Mouse (Mus musculus) forebrain, embryonic 16.5 days (tissue): ENCODE data around the gene Atp13a3. TPM values are rescaled to one million over a fixed set of nuclear protein-coding genes. Genes with fewer than 3 reads are reported as not detected.
"Not testable (repeated sequence)": the region's sequence is repeated elsewhere in the genome, so short reads cannot be mapped to it uniquely, and the experiment has no call there.

Experiments
- ATAC-seq: fragments of 200-750 bp; cut with Nextera tagmentation; 2 replicates; pipeline ENCODE4 v1.8.0; 2017; ENCODE audit warnings: mild to moderate bottlenecking, moderate library complexity
- H3K27ac ChIP-seq: fragments of 300-500 bp; sonication (generic); 2 replicates; pipeline ENCODE4 v1.5.1; 2014; ENCODE audit warnings: low read length, control low read depth
- H3K27me3 ChIP-seq: fragments of 300-500 bp; sonication (generic); replicated peaks from 2 replicates; pipeline ENCODE4 v1.6.1; 2014; ENCODE audit warnings: low read length; ENCODE audit not compliant: control insufficient read depth, insufficient read depth
- H3K36me3 ChIP-seq: fragments of 300-500 bp; sonication (generic); 2 replicates; pipeline ENCODE4 v1.6.1; 2014; ENCODE audit not compliant: control insufficient read depth, insufficient read depth
- H3K4me1 ChIP-seq: fragments of 300-500 bp; sonication (generic); replicated peaks from 2 replicates; pipeline ENCODE4 v1.6.1; 2014; ENCODE audit warnings: low read length; ENCODE audit not compliant: control insufficient read depth, insufficient read depth
- H3K4me2 ChIP-seq: fragments of 300-500 bp; sonication (generic); 2 replicates; pipeline ENCODE4 v1.6.1; 2014; ENCODE audit warnings: mild to moderate bottlenecking, low read length, control low read depth
- H3K4me3 ChIP-seq: fragments of 300-500 bp; sonication (generic); replicated peaks from 2 replicates; pipeline ENCODE4 v1.5.1; 2014; ENCODE audit warnings: mild to moderate bottlenecking, low read length, control low read depth
- H3K9ac ChIP-seq: fragments of 300-500 bp; sonication (generic); replicated peaks from 2 replicates; pipeline ENCODE4 v1.6.1; 2014; ENCODE audit warnings: low read depth, low read length, control low read depth
- H3K9me3 ChIP-seq: fragments of 300-500 bp; sonication (generic); 2 replicates; pipeline ENCODE4 v1.6.1; 2016; ENCODE audit warnings: low read length; ENCODE audit not compliant: control insufficient read depth
- WGBS: fragments of 180-500 bp; shearing (Covaris S2); extraction: QIAGEN DNeasy Blood & Tissue Kit; methylation state at CpG from one replicate; pipeline ENCODE4 v1.1.7; 2014; 5-methylcytosine and 5-hydroxymethylcytosine counted together
- polyA plus RNA-seq: library from polyadenylated mRNA; unstranded; fragments of >200 nt; fragmentation: Nextera tagmentation; extraction: Ambion mirVana; gene quantifications from 2 replicates; pipeline ENCODE4 v1.2.1, GENCODE M21; 2015

The Atp13a3 gene
- polyA plus RNA-seq, 1 experiment from 2014 or later = 9.6 TPM

DNA sequence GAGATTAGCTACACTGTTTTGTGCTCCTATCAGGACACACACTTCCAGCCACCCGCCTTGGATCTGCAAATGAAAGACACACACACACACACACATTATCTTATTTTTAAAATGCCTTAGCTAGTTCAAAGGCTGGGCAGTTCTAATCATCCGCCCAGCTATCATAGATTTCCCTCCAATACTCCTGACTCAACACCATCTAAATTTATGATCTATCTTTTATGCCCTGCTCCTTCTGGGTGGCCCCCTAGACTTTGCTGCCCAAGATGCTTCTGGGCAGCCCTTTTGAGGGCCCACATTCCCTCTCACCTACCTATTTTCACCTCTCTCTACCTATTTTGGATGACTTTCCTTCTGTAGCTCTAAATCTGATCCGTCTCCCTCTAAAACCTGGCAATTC lies 29.5 kb downstream of the Atp13a3 start:
- H3K36me3 ChIP-seq = 0 out of 2 replicates have a peak, but pooled peaks cover 2% of the 10 kb centered on the region
- no peaks in the 10 kb centered on the region for H3K9me3 ChIP-seq
- no peak overlapping the region for H3K9ac ChIP-seq
- no peak overlapping the region for H3K27ac ChIP-seq
- no peak overlapping the region for H3K4me2 ChIP-seq
- peaks cover 6% of the 10 kb centered on the region for H3K4me1 ChIP-seq
- no peak for ATAC-seq
- 58% methylated on average over 3 of the region's 3 CpGs for WGBS
- H3K4me3 ChIP-seq = no peak overlapping the region
- no peaks in the 10 kb centered on the region for H3K27me3 ChIP-seq

DNA sequence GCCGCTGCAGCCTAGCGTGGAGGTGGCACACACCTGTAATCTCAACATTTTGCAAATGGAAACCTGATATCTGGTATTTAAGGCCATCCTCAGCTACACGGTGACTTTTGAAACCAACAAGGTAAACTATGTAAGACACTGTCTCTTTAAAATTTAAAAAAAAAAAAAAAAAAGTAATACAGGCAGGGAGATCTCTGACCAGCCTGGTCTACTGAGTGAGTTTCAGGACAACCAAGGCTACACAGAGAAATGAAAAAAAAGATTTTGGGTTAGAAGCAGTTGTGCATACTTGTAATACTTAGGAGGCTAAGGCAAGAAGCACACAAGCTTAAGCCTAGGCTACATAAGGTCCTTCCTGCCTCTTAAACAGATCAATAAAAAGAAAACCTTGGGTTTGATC lies 30.8 kb downstream of the Atp13a3 start:
- H3K9me3 ChIP-seq = no peaks in the 10 kb centered on the region
- ATAC-seq = no peak
- no peak overlapping the region for H3K27ac ChIP-seq
- H3K36me3 ChIP-seq = no peaks in the 10 kb centered on the region
- peaks cover 6% of the 10 kb centered on the region for H3K4me1 ChIP-seq
- no peak overlapping the region for H3K4me3 ChIP-seq
- WGBS = 90% methylated on average over 3 of the region's 3 CpGs
- no peak overlapping the region for H3K4me2 ChIP-seq
- H3K9ac ChIP-seq = no peak overlapping the region
- H3K27me3 ChIP-seq = no peaks in the 10 kb centered on the region

DNA sequence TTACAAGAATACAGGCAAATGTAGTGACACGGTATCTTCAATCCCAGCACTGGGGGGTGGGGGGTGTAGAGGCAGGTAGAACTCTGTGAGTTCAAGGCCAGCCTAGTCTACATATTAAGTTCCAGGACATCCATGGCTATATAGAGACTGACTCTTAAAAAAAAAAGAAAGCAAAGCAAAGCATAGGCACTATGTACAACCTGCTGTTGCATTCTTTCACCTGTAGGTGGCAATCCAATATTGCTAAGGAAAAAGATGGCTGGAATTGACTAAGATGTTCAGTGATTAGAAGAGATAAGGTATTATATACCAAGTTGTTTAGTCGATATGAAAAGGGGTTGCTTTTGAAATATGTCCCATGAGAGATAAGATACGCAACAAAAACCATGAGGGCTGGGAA lies 31.5 kb downstream of the Atp13a3 start:
- Histone ChIP-seq H3K36me3 (no peaks in the 10 kb centered on the region), H3K9ac (no peak overlapping the region), H3K27ac (no peak overlapping the region), H3K4me2 (no peak overlapping the region), H3K9me3 (no peaks in the 10 kb centered on the region), H3K4me1 (no peaks in the 10 kb centered on the region), H3K4me3 (no peak overlapping the region), H3K27me3 (no peaks in the 10 kb centered on the region)
- 73% methylated on average over 3 of the region's 3 CpGs for WGBS
- peak; percentile 45; the same call in 1 of the 2 replicates for ATAC-seq

DNA sequence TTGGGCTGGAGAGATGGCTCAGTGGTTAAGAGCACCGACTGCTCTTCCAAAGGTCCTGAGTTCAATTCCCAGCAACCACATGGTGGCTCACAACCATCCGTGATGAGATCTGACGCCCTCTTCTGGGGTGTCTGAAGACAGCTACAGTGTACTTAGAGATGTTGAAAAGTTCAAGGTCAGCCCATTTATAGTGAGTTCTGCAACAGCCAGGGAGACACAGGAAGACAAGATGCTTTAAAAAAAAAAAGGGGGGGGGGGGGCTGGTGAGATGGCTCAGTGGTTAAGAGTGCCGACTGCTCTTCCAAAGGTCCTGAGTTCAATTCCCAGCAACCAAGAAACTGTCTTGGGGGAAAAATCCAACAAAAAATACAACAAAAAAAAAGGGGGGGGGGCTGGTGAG lies 32.5 kb downstream of the Atp13a3 start:
- not testable (repeated sequence) for ATAC-seq, H3K4me3 ChIP-seq, H3K27ac ChIP-seq, H3K4me1 ChIP-seq, H3K36me3 ChIP-seq, H3K4me2 ChIP-seq, H3K27me3 ChIP-seq, H3K9me3 ChIP-seq, H3K9ac ChIP-seq
- WGBS = 100% methylated on average over 4 of the region's 4 CpGs

DNA sequence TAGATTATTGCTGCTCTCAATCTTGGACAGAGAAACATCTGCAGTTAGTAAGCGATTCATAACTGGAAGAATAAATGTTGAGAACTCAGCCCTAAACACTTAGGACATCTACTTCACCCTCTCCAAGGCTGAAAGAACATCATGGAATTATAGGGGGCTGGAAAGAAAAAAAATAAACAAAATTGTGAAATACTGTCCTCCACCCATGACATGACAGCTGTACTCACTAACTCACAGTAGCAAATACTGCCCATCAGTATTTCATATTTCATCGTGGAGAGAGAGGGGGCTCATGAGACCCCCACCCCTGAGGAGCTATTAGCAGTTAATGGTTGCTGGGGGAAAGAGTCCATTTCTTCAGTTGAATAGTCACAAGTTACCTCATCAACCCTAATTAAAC lies 38.4 kb downstream of the Atp13a3 start:
- Histone ChIP-seq H3K4me3 (no peak overlapping the region), H3K9ac (no peak overlapping the region), H3K27me3 (no peaks in the 10 kb centered on the region), H3K9me3 (no peaks in the 10 kb centered on the region), H3K27ac (no peak overlapping the region), H3K4me2 (no peak overlapping the region), H3K4me1 (no peaks in the 10 kb centered on the region), H3K36me3 (no peaks in the 10 kb centered on the region)
- no peak for ATAC-seq
- 78% methylated on average over 2 of the region's 2 CpGs for WGBS

DNA sequence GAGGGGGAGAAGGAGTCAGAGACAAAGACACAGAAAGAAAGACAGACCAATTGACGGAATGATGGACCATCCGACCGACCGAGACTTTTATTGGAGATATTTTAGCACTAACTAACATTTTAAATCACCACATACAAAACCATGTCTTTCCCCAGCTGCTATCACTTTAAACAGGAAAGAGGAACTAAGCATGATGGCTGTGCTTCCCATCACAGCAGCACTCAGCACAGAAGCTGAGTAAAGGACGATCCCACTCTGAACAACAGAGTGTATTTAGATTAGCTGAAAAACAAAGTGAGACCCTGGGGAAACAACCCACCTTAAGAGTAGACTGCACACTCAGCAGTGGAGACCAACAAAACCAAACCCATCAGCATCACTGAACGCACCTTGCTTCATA lies 41.2 kb downstream of the Atp13a3 start:
- H3K9me3 ChIP-seq = no peaks in the 10 kb centered on the region
- ATAC-seq = no peak
- no peak overlapping the region for H3K9ac ChIP-seq
- H3K4me3 ChIP-seq = no peak overlapping the region
- H3K27ac ChIP-seq = no peak overlapping the region
- H3K4me2 ChIP-seq = no peak overlapping the region
- no peaks in the 10 kb centered on the region for H3K36me3 ChIP-seq
- no peaks in the 10 kb centered on the region for H3K4me1 ChIP-seq
- no peaks in the 10 kb centered on the region for H3K27me3 ChIP-seq
- WGBS = 93% methylated on average over 6 of the region's 6 CpGs

DNA sequence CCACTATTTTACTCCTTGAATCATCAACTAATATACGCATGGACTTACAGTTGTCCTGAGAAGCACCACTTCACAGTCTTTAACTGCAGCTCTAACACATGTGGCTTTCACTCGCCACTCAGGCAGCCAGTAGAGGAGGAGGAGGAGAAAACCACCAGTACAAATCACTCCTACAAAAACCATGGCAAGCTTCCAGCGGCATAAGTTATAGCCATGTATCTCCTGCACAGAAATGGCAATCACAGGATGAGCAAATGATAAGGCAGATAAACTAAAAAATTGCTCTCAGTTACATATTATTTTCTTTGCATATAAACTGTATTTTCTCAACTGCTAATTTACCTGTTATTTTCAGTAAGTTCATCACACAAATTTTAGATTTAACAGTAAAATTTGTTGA lies 43.2 kb downstream of the Atp13a3 start:
- ATAC-seq = no peak
- Histone ChIP-seq H3K27me3 (no peaks in the 10 kb centered on the region), H3K4me2 (no peak overlapping the region), H3K27ac (no peak overlapping the region), H3K9me3 (no peaks in the 10 kb centered on the region), H3K4me3 (no peak overlapping the region), H3K4me1 (no peaks in the 10 kb centered on the region), H3K9ac (no peak overlapping the region), H3K36me3 (no peaks in the 10 kb centered on the region)
- 83% methylated on average over 3 of the region's 3 CpGs for WGBS

DNA sequence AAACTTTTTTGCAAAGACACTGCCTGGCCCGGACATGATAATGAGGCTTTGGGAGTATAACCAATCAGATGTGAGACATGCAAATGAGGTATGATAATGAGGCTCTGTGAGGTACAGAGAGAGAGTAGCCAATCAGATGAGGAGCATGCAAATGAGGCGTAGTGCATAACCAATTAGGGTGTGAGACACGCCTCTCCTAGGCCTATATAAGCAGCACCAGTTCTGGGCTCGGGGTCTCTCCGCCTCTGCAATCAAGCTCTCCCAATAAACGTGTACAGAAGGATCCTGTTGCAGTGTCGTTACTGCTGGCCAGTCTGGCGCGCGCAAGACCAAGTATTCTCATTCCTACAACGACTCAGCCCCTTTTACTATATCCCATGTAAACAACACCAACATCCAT lies 52.3 kb downstream of the Atp13a3 start:
- ATAC-seq, H3K4me2 ChIP-seq, H3K27ac ChIP-seq, H3K36me3 ChIP-seq, H3K4me3 ChIP-seq, H3K4me1 ChIP-seq, H3K9ac ChIP-seq, H3K9me3 ChIP-seq, H3K27me3 ChIP-seq: not testable (repeated sequence)
- WGBS = 96% methylated on average over 11 of the region's 11 CpGs

DNA sequence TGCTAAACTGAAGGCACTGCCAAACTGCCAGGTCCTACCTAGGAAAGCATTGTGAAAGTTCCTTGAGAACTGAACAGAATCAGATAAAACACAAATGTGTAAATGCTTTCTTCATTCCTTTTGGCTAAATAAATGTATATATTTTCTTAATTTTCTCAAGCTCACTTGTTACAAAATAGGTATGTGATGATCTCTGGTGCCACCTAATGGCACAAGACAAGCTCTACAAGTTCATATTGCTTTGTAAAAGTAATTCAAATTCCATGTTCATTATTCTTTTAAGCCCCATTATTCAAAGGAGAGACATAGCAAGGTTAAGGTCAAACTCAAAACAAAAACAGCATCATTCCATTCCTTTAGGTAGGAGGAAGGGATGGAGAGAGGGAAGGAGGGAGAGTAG lies 91.5 kb downstream of the Atp13a3 start:
- Histone ChIP-seq H3K9ac (no peak overlapping the region), H3K4me3 (no peak overlapping the region), H3K9me3 (no peaks in the 10 kb centered on the region), H3K4me2 (no peak overlapping the region), H3K36me3 (no peaks in the 10 kb centered on the region), H3K27me3 (peaks cover 18% of the 10 kb centered on the region), H3K4me1 (peaks cover 5% of the 10 kb centered on the region), H3K27ac (no peak overlapping the region)
- ATAC-seq = no peak

DNA sequence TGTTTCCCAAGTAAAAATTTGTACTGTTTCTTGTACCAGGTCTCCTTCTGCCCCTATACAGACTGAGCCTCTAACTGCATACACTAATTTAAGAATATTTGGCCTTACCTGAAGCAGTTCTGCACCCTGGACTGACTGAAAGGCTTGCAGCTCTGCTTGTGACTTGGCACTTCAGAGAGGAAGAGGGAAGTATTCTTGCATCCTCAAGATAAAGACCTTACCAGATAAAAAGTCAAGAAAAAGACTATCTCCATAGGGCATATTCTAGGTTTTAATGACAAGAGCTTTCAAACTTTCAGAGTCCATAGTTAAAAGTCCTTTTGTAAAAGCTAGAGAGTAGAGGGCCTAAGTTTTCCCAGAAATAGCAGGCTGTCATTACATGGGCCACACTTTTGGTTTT lies 95.1 kb downstream of the Atp13a3 start, which contains the start of gene Gp5:
Gp5 (minus strand) TSS at position 133 of the 400 bp plus-strand sequence.
- H3K9ac ChIP-seq = peak within 1 kb of the TSS; percentile 41
- no peak for ATAC-seq

More for the DNA sequence above, 95.1 kb downstream of the Atp13a3 start, which contains the start of gene Gp5:
- no peaks in the 10 kb centered on the region for H3K9me3 ChIP-seq
- no peak within 1 kb of the TSS for H3K27ac ChIP-seq
- peaks cover 38% of the 10 kb centered on the region for H3K27me3 ChIP-seq
- H3K4me3 ChIP-seq = peak within 1 kb of the TSS; percentile 72
- peaks cover 18% of the 10 kb centered on the region for H3K4me1 ChIP-seq
- peak within 1 kb of the TSS; percentile 98 for H3K4me2 ChIP-seq
- H3K36me3 ChIP-seq = no peaks in the 10 kb centered on the region
